Mouse (Mus musculus) liver, embryonic 13.5 days (tissue): ENCODE results near the gene Dnmt1. TPM values are rescaled to one million over a fixed set of nuclear protein-coding genes. Genes with fewer than 3 reads are reported as not detected.

ENCODE experiments used
- ATAC-seq: fragments of 200-750 bp; cut with Nextera tagmentation; 2 replicates; pipeline ENCODE4 v1.8.0; 2017; ENCODE audit warnings: low read depth, mild to moderate bottlenecking, moderate number of reproducible peaks, moderate library complexity
- DNase-seq: peaks from one replicate; pipeline ENCODE4 v3.0.0; 2022
- H3K27ac ChIP-seq: fragments of 300-500 bp; sonication (generic); 2 replicates; pipeline ENCODE4 v1.5.1; 2015; ENCODE audit warnings: moderate library complexity, mild to moderate bottlenecking, inconsistent platforms
- H3K27me3 ChIP-seq: fragments of 300-500 bp; sonication (generic); 2 replicates; pipeline ENCODE4 v1.6.1; 2015; ENCODE audit warnings: mild to moderate bottlenecking, inconsistent platforms
- H3K36me3 ChIP-seq: fragments of 300-500 bp; sonication (generic); 2 replicates; pipeline ENCODE4 v1.6.1; 2015; ENCODE audit warnings: mild to moderate bottlenecking, inconsistent platforms
- H3K4me1 ChIP-seq: fragments of 300-500 bp; sonication (generic); replicated peaks from 2 replicates; pipeline ENCODE4 v1.6.1; 2015; ENCODE audit warnings: inconsistent platforms
- H3K4me2 ChIP-seq: fragments of 300-500 bp; sonication (generic); 2 replicates; pipeline ENCODE4 v1.6.1; 2015; ENCODE audit warnings: inconsistent platforms, mild to moderate bottlenecking, moderate library complexity
- H3K4me3 ChIP-seq: fragments of 300-500 bp; sonication (generic); replicated peaks from 2 replicates; pipeline ENCODE4 v1.5.1; 2015; ENCODE audit warnings: mild to moderate bottlenecking, inconsistent platforms
- H3K9ac ChIP-seq: fragments of 300-500 bp; sonication (generic); 2 replicates; pipeline ENCODE4 v1.6.1; 2015; ENCODE audit warnings: mild to moderate bottlenecking, inconsistent platforms
- H3K9me3 ChIP-seq: fragments of 300-500 bp; sonication (generic); replicated peaks from 2 replicates; pipeline ENCODE4 v1.6.1; 2016; ENCODE audit warnings: inconsistent platforms
- WGBS: fragments of 180-500 bp; shearing (Covaris S2); methylation state at CpG from one replicate; pipeline ENCODE4 v1.1.7; 2015; ENCODE audit not compliant: insufficient replicate concordance; 5-methylcytosine and 5-hydroxymethylcytosine counted together
- polyA plus RNA-seq: library from polyadenylated mRNA; unstranded; fragments of >200 nt; fragmentation: Nextera tagmentation; extraction: Ambion mirVana; gene quantifications from 2 replicates; pipeline ENCODE4 v1.2.1, GENCODE M21; 2015

Gene Dnmt1
- polyA plus RNA-seq, 1 experiment from 2014 or later: 63.3 TPM

- Histone ChIP-seq H3K27ac (no peak overlapping the region), H3K4me1 (peaks cover 20% of the 10 kb centered on the region), H3K9me3 (no peaks in the 10 kb centered on the region), H3K4me2 (no peak overlapping the region), H3K9ac (no peak overlapping the region), H3K27me3 (no peaks in the 10 kb centered on the region), H3K4me3 (no peak overlapping the region), H3K36me3 (no peaks in the 10 kb centered on the region)
- WGBS: 28% methylated on average over 9 of the region's 9 CpGs
- ATAC-seq (no peak), DNase-seq (no peak)
Measured at GRCm38 (mm10) chr9:20961557-20961956, 1.9 kb upstream of the Dnmt1 start.

GRCm38 (mm10) chr9:20956989-20957388 is 2.7 kb downstream of the Dnmt1 start:
- Histone ChIP-seq H3K9me3 (no peaks in the 10 kb centered on the region), H3K9ac (no peak overlapping the region), H3K4me1 (peaks cover 8% of the 10 kb centered on the region), H3K27ac (no peak overlapping the region), H3K36me3 (no peaks in the 10 kb centered on the region), H3K4me2 (no peak overlapping the region), H3K27me3 (no peaks in the 10 kb centered on the region), H3K4me3 (no peak overlapping the region)
- DNase-seq: no peak
- WGBS: 55% methylated on average over 3 of the region's 3 CpGs
- ATAC-seq: no peak

DNA sequence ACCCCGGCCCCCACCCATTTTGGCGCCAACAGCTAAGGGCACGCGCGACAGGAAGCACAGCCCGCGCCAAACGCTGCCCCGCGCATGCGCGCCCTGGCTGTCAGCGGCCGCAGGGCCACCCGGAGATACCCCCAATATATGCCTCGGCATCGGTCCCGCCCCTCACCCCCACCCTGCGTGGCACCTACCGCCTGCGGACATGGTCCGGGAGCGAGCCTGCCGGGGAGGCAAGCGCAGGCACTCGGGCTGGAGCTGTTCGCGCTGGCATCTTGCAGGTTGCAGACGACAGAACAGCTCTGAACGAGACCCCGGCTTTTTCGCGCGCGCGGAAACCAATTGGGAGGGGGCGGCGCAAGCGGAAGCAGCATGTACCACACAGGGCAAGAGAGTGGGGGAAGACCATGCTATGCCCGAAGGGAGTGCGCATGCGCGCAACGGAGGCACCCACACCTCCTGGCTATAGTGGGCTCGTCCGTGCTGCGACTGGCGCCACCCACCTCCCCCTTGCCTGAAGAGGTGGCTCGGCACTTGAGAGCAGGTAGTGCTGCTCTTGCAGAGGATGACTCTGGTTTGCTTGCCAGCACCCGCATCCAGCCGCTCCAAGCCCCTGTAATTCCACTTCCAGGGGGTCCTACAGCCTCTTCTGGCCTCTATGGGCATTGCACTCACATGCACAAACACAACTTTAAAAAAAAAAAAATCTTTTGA is 7.0 kb downstream of the Dnmt1 start:
- Histone ChIP-seq H3K9me3 (no peaks in the 10 kb centered on the region), H3K4me3 (peak overlapping the region; percentile 95), H3K36me3 (peaks cover 20% of the 10 kb centered on the region), H3K27me3 (no peaks in the 10 kb centered on the region), H3K27ac (peak overlapping the region; percentile 96), H3K4me2 (peak overlapping the region; percentile 84), H3K9ac (peak overlapping the region; percentile 96), H3K4me1 (peaks cover 48% of the 10 kb centered on the region)
- peak; percentile 95 for DNase-seq
- under 1% methylated on average over 51 of the region's 51 CpGs for WGBS
- ATAC-seq: peak; percentile 90

GRCm38 (mm10) chr9:20951966-20952519 is 7.6 kb downstream of the Dnmt1 start:
- Histone ChIP-seq H3K4me2 (peak overlapping the region; percentile 84), H3K4me3 (peak overlapping the region; percentile 95), H3K36me3 (peaks cover 27% of the 10 kb centered on the region), H3K27ac (peak overlapping the region; percentile 96), H3K4me1 (peaks cover 54% of the 10 kb centered on the region), H3K27me3 (no peaks in the 10 kb centered on the region), H3K9me3 (no peaks in the 10 kb centered on the region), H3K9ac (peak overlapping the region; percentile 96)
- 0% methylated on average over 17 of the region's 17 CpGs for WGBS
- DNase-seq (no peak), ATAC-seq (peak; percentile 35)

- Histone ChIP-seq H3K27me3 (no peaks in the 10 kb centered on the region), H3K4me2 (peak overlapping the region; percentile 84), H3K4me3 (peak overlapping the region; percentile 95), H3K36me3 (peaks cover 33% of the 10 kb centered on the region), H3K9ac (peak overlapping the region; percentile 96), H3K4me1 (peaks cover 60% of the 10 kb centered on the region), H3K27ac (peak overlapping the region; percentile 96), H3K9me3 (no peaks in the 10 kb centered on the region)
- no peak for ATAC-seq
- peak; percentile 6 for DNase-seq
- WGBS: 11% methylated on average over 14 of the region's 14 CpGs
Measured at GRCm38 (mm10) chr9:20951441-20951840, 8.2 kb downstream of the Dnmt1 start.

GRCm38 (mm10) chr9:20950419-20950818 is 9.3 kb downstream of the Dnmt1 start:
- Histone ChIP-seq H3K4me2 (peak overlapping the region; percentile 84), H3K27ac (peak overlapping the region; percentile 65), H3K4me1 (peaks cover 70% of the 10 kb centered on the region), H3K27me3 (no peaks in the 10 kb centered on the region), H3K4me3 (peak overlapping the region; percentile 95), H3K36me3 (peaks cover 42% of the 10 kb centered on the region), H3K9me3 (no peaks in the 10 kb centered on the region), H3K9ac (peak overlapping the region; percentile 96)
- DNase-seq (no peak), ATAC-seq (no peak)

DNA sequence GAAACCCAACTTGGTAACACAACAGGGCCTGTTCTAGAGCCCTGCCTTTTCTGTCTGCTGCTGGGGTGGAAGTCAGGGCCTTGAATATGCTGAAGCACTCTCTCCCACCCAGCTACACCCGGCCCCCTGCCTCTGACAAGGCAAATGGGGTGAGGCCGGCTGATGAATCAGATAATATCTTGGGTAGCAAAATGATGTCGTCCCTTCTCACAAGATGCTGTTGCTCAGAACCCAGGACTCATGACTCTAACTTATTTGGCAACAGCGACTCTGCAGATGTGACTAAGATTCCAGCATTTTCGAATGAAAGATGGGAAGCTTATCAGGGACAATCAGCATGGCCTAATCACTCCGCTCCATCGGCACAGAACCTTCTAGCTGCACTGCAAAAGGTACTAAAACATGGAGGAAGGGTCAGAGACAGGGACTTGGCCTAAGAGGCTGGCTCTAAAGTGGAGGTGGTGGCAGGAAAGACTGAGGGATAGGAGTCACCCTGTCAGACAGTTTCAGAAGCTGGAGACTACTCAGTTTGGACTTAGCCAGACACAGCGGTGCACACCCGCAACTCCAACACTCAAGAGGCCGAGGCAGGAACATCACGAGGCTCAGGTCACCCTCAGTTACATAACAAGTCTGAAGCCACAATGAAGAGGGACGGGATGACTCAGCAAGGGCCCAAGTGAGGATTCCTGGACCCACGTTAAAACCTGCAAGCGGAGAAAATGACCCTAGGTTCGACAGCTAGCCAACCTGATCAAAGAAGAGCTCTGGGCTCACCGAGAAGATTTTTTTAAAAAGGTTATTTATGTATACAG is 13.4 kb downstream of the Dnmt1 start:
- DNase-seq: no peak
- Histone ChIP-seq H3K9me3 (no peaks in the 10 kb centered on the region), H3K9ac (no peak overlapping the region), H3K4me1 (peaks cover 68% of the 10 kb centered on the region), H3K27me3 (no peaks in the 10 kb centered on the region), H3K4me3 (no peak overlapping the region), H3K4me2 (no peak overlapping the region), H3K36me3 (peaks cover 78% of the 10 kb centered on the region), H3K27ac (peak overlapping the region; percentile 50)
- no peak for ATAC-seq
- 61% methylated on average over 16 of the region's 16 CpGs for WGBS

DNA sequence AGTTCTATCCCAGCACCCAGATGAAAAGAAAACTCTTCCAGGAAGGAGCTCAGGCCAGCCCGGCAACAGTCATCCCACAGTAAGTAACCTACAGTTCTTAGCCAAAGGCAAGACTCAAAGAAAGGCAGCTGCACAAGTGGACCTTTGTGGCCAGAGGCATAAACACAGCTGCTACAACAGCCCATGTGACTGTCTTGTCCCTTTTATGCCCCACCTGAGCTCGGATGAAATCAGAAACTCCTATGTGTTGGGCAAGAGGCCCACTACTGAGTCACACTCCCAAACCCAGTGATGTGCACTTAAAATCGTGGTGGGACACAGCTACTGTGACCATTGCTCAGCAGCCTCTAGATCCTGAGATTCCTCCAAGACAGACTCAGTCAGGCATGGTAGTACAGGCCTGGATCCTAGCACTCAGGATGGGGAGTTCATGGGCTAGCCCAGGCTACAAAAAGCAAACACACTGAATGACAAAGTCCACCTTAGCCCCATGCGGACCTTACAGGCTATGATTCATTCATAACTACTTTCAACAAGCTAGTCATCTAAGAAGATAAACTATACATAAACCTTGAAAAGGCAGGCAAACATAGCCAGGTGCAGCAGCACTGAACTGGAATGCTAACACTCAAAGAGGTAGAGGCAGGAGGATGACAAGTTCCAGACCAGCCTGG is 14.9 kb downstream of the Dnmt1 start:
- H3K4me1 ChIP-seq: peaks cover 53% of the 10 kb centered on the region
- ATAC-seq: no peak
- no peaks in the 10 kb centered on the region for H3K9me3 ChIP-seq
- no peaks in the 10 kb centered on the region for H3K27me3 ChIP-seq
- peaks cover 91% of the 10 kb centered on the region for H3K36me3 ChIP-seq
- H3K4me2 ChIP-seq: no peak overlapping the region
- no peak overlapping the region for H3K4me3 ChIP-seq
- WGBS: 65% methylated on average over 4 of the region's 4 CpGs
- DNase-seq: no peak
- peak overlapping the region; percentile 3; the same call in 1 of the 2 replicates for H3K27ac ChIP-seq
- H3K9ac ChIP-seq: no peak overlapping the region

DNA sequence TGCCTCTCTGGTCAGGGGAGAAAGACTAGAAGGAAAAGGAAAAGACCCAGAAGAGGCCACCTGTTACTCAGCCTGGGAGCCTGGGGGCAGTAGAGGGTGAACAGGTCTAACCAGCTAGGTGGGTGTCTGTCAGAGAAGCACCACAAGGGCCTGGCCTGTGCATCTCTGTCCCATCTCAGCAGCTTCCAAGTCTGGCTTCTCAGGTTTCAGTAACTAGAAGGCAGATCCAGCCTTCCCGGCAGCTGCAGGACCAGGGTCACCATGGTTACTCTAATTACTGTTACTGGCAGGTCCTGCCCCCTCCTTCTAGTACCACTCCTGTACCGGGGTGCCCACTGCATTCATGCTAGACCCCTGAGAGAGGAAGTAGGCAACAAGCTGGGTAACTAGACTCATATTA is 15.8 kb downstream of the Dnmt1 start:
- DNase-seq (no peak), ATAC-seq (no peak)
- H3K9ac ChIP-seq: no peak overlapping the region
- 76% methylated on average over 2 of the region's 2 CpGs for WGBS
- peaks cover 44% of the 10 kb centered on the region for H3K4me1 ChIP-seq
- H3K27me3 ChIP-seq: no peaks in the 10 kb centered on the region
- H3K9me3 ChIP-seq: no peaks in the 10 kb centered on the region
- no peak overlapping the region for H3K27ac ChIP-seq
- no peak overlapping the region for H3K4me3 ChIP-seq
- peaks cover 92% of the 10 kb centered on the region for H3K36me3 ChIP-seq
- H3K4me2 ChIP-seq: no peak overlapping the region

DNA sequence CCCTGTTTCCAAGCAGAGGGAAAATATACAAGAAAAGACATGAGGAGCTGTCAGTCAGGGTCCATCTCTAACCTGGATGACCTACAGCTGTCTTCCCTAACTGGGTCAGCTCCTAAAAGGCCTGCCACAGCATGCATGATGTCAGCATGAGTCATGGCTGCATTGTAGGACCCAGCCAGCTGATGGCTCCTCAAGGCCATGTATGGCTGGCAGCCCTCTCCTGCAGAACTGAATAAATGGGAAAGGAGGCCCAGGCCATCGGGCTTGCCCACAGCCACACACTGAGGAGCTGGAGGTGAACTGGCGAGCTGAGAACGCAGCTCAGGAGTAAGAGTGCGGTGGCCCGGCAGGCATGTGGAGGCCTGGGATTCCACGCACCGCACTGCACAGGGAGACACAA is 16.3 kb downstream of the Dnmt1 start:
- peaks cover 39% of the 10 kb centered on the region for H3K4me1 ChIP-seq
- ATAC-seq (no peak), DNase-seq (no peak)
- H3K4me2 ChIP-seq: no peak overlapping the region
- H3K4me3 ChIP-seq: no peak overlapping the region
- H3K36me3 ChIP-seq: peaks cover 94% of the 10 kb centered on the region
- H3K27me3 ChIP-seq: no peaks in the 10 kb centered on the region
- no peak overlapping the region for H3K9ac ChIP-seq
- WGBS: 93% methylated on average over 7 of the region's 7 CpGs
- H3K27ac ChIP-seq: no peak overlapping the region
- no peaks in the 10 kb centered on the region for H3K9me3 ChIP-seq

- Histone ChIP-seq H3K36me3 (peaks cover 100% of the 10 kb centered on the region), H3K4me3 (no peak overlapping the region), H3K4me2 (no peak overlapping the region), H3K9ac (no peak overlapping the region), H3K27me3 (no peaks in the 10 kb centered on the region), H3K9me3 (no peaks in the 10 kb centered on the region), H3K27ac (no peak overlapping the region), H3K4me1 (no peaks in the 10 kb centered on the region)
- no peak for DNase-seq
- 79% methylated on average over 3 of the region's 3 CpGs for WGBS
- no peak for ATAC-seq
Measured at GRCm38 (mm10) chr9:20923258-20923657, 36.4 kb downstream of the Dnmt1 start.
